Mouse (Mus musculus) erythroid progenitor cell, adult 5-6 weeks (primary cell): ENCODE data around the gene Klhl3. TPM values are rescaled to one million over a fixed set of nuclear protein-coding genes. Genes with fewer than 3 reads are reported as not detected.

Source experiments
- ATAC-seq: replicated peaks from 2 replicates; pipeline ENCODE4 v1.8.0; 2016; ENCODE audit warnings: moderate number of reproducible peaks, mild to moderate bottlenecking, moderate TSS enrichment, inconsistent platforms; ENCODE audit not compliant: poor library complexity, low FRiP score, severe bottlenecking
- total RNA-seq, 2 experiments: library from RNA; stranded (forward) in 1 of 2; stranded (reverse) in 1 of 2; fragments of 150-400 nt in 1 of 2; fragments of 186-747, 209-891 nt in 1 of 2; gene quantifications; 2 replicates each; pipeline versions ENCODE4 v1.2.3 to v1.2.4; 2015 to 2017; ENCODE audit warnings: low replicate concordance in 2 of 2

Klhl3 gene
- total RNA-seq, 2 experiments from 2014 or later: 0.84 TPM; not detected in 1

- no peak for ATAC-seq
These were observed 130.1 kb downstream of the Klhl3 start for GRCm38 (mm10) chr13:57983330-57983729.

GRCm38 (mm10) chr13:57982904-57983303, 130.5 kb downstream of the Klhl3 start:
- ATAC-seq: no peak

- no peak for ATAC-seq
These were observed 132.7 kb downstream of the Klhl3 start for GRCm38 (mm10) chr13:57980679-57981078.

- no peak for ATAC-seq
These were observed 133.3 kb downstream of the Klhl3 start for GRCm38 (mm10) chr13:57980071-57980470.

GRCm38 (mm10) chr13:57978931-57979330, 134.5 kb downstream of the Klhl3 start:
- ATAC-seq: no peak

- no peak for ATAC-seq
These were observed 135.7 kb downstream of the Klhl3 start for GRCm38 (mm10) chr13:57977721-57978120.

GRCm38 (mm10) chr13:57965658-57966057, 147.7 kb downstream of the Klhl3 start:
- no peak for ATAC-seq

- no peak for ATAC-seq
These were observed 153.1 kb downstream of the Klhl3 start for GRCm38 (mm10) chr13:57960254-57960653.

GRCm38 (mm10) chr13:57959806-57960205, 153.6 kb downstream of the Klhl3 start:
- ATAC-seq: no peak

Other genes starting within 250 kb of the Klhl3 start
- gene Spock1, start 205.3 kb downstream of the Klhl3 start, total RNA-seq (2015; ENCODE audit: low replicate concordance): not detected in 2 replicates
- not detected in 2 replicates for gene Spock1, start 205.3 kb downstream of the Klhl3 start, total RNA-seq (2017; ENCODE audit: low replicate concordance)
- 32.4 and 38.1 TPM in 2 replicates for gene Hnrnpa0, start 15.0 kb upstream of the Klhl3 start, total RNA-seq (2015; ENCODE audit: low replicate concordance)
- gene Hnrnpa0, start 15.0 kb upstream of the Klhl3 start, total RNA-seq (2017; ENCODE audit: low replicate concordance): 21.2 and 38.1 TPM in 2 replicates
- 20.5 and 37.8 TPM in 2 replicates for gene Idnk, start 44.1 kb upstream of the Klhl3 start, total RNA-seq (2015; ENCODE audit: low replicate concordance)
- 13.5 and 18.4 TPM in 2 replicates for gene Idnk, start 44.1 kb upstream of the Klhl3 start, total RNA-seq (2017; ENCODE audit: low replicate concordance)
- gene Ubqln1, start 102.1 kb upstream of the Klhl3 start, total RNA-seq (2015; ENCODE audit: low replicate concordance): 35.0 and 39.4 TPM in 2 replicates
- gene Ubqln1, start 102.1 kb upstream of the Klhl3 start, total RNA-seq (2017; ENCODE audit: low replicate concordance): 19.4 and 32.5 TPM in 2 replicates
- not detected in 2 replicates for gene Gkap1, start 162.1 kb upstream of the Klhl3 start, total RNA-seq (2015; ENCODE audit: low replicate concordance)
- gene Gkap1, start 162.1 kb upstream of the Klhl3 start, total RNA-seq (2017; ENCODE audit: low replicate concordance): 0.30 and 1.9 TPM in 2 replicates
- not detected in 2 replicates for gene Kif27, start 245.5 kb upstream of the Klhl3 start, total RNA-seq (2015; ENCODE audit: low replicate concordance)
- gene Kif27, start 245.5 kb upstream of the Klhl3 start, total RNA-seq (2017; ENCODE audit: low replicate concordance): not detected in 2 replicates